Mouse (Mus musculus): Measurements from ENCODE around the gene Tmem184b. TPM values are rescaled to one million over a fixed set of nuclear protein-coding genes. Genes with fewer than 3 reads are reported as not detected.

Tmem184b gene
- polyA plus RNA-seq, 1 experiment from 2014 or later = 33.5 TPM

GRCm38 (mm10) chr15:79424602-79425001, 21.2 kb upstream of the Tmem184b start:
- peaks cover 54% of the 10 kb centered on the region for H3K36me3 ChIP-seq (ENCODE audit: control insufficient read depth, insufficient read depth, low read length)
- WGBS = 94% methylated on average over 17 of the region's 17 CpGs

GRCm38 (mm10) chr15:79422715-79423243, 19.4 kb upstream of the Tmem184b start:
- no peak overlapping the region for H3K4me2 ChIP-seq (replicated peaks; ENCODE audit: low read depth, low read length)
- H3K27ac ChIP-seq (ENCODE audit: low read depth, low read length) = no peak overlapping the region
- no peak overlapping the region for H3K9ac ChIP-seq (ENCODE audit: low read depth, low read length)
- H3K4me3 ChIP-seq (ENCODE audit: low read depth, low read length) = no peak overlapping the region
- H3K4me1 ChIP-seq (replicated peaks; ENCODE audit: control insufficient read depth, insufficient read depth, low read length) = no peaks in the 10 kb centered on the region
- no peak for ATAC-seq (ENCODE audit: low FRiP score)
- peaks cover 48% of the 10 kb centered on the region for H3K36me3 ChIP-seq (ENCODE audit: control insufficient read depth, insufficient read depth, low read length)
- 90% methylated on average over 6 of the region's 6 CpGs for WGBS
- no peaks in the 10 kb centered on the region for H3K27me3 ChIP-seq (ENCODE audit: control insufficient read depth, insufficient read depth, low read length)
- DNase-seq (ENCODE audit: low spot score) = no peak
- no peaks in the 10 kb centered on the region for H3K9me3 ChIP-seq (ENCODE audit: control insufficient read depth, low read length)

More at GRCm38 (mm10) chr15:79424602-79425001, 21.2 kb upstream of the Tmem184b start:
- Histone ChIP-seq H3K27me3 (ENCODE audit: control insufficient read depth, insufficient read depth, low read length) (no peaks in the 10 kb centered on the region), H3K4me2 (replicated peaks; ENCODE audit: low read depth, low read length) (no peak overlapping the region), H3K4me1 (replicated peaks; ENCODE audit: control insufficient read depth, insufficient read depth, low read length) (no peaks in the 10 kb centered on the region), H3K9me3 (ENCODE audit: control insufficient read depth, low read length) (no peaks in the 10 kb centered on the region), H3K9ac (ENCODE audit: low read depth, low read length) (no peak overlapping the region), H3K4me3 (ENCODE audit: low read depth, low read length) (no peak overlapping the region), H3K27ac (ENCODE audit: low read depth, low read length) (no peak overlapping the region)
- no peak for DNase-seq (ENCODE audit: low spot score)
- ATAC-seq (ENCODE audit: low FRiP score) = no peak

GRCm38 (mm10) chr15:79418677-79419076, 15.3 kb upstream of the Tmem184b start:
- no peaks in the 10 kb centered on the region for H3K4me1 ChIP-seq (replicated peaks; ENCODE audit: control insufficient read depth, insufficient read depth, low read length)
- ATAC-seq (ENCODE audit: low FRiP score) = no peak
- no peaks in the 10 kb centered on the region for H3K27me3 ChIP-seq (ENCODE audit: control insufficient read depth, insufficient read depth, low read length)
- no peak overlapping the region for H3K27ac ChIP-seq (ENCODE audit: low read depth, low read length)
- no peak overlapping the region for H3K4me2 ChIP-seq (replicated peaks; ENCODE audit: low read depth, low read length)
- 88% methylated on average over 11 of the region's 11 CpGs for WGBS
- DNase-seq (ENCODE audit: low spot score) = no peak
- no peaks in the 10 kb centered on the region for H3K9me3 ChIP-seq (ENCODE audit: control insufficient read depth, low read length)
- peaks cover 20% of the 10 kb centered on the region for H3K36me3 ChIP-seq (ENCODE audit: control insufficient read depth, insufficient read depth, low read length)
- no peak overlapping the region for H3K9ac ChIP-seq (ENCODE audit: low read depth, low read length)
- H3K4me3 ChIP-seq (ENCODE audit: low read depth, low read length) = no peak overlapping the region

- H3K4me2 ChIP-seq (replicated peaks; ENCODE audit: low read depth, low read length) = no peak overlapping the region
- DNase-seq (ENCODE audit: low spot score) (no peak), ATAC-seq (ENCODE audit: low FRiP score) (no peak)
- peaks cover 19% of the 10 kb centered on the region for H3K36me3 ChIP-seq (ENCODE audit: control insufficient read depth, insufficient read depth, low read length)
- no peaks in the 10 kb centered on the region for H3K27me3 ChIP-seq (ENCODE audit: control insufficient read depth, insufficient read depth, low read length)
- no peaks in the 10 kb centered on the region for H3K9me3 ChIP-seq (ENCODE audit: control insufficient read depth, low read length)
- WGBS = 81% methylated on average over 3 of the region's 3 CpGs
- no peaks in the 10 kb centered on the region for H3K4me1 ChIP-seq (replicated peaks; ENCODE audit: control insufficient read depth, insufficient read depth, low read length)
- H3K27ac ChIP-seq (ENCODE audit: low read depth, low read length) = no peak overlapping the region
- no peak overlapping the region for H3K4me3 ChIP-seq (ENCODE audit: low read depth, low read length)
- no peak overlapping the region for H3K9ac ChIP-seq (ENCODE audit: low read depth, low read length)
Observed at GRCm38 (mm10) chr15:79418265-79418664, 14.9 kb upstream of the Tmem184b start.

- Histone ChIP-seq H3K4me2 (replicated peaks; ENCODE audit: low read depth, low read length) (no peak overlapping the region), H3K36me3 (ENCODE audit: control insufficient read depth, insufficient read depth, low read length) (peaks cover 13% of the 10 kb centered on the region), H3K9me3 (ENCODE audit: control insufficient read depth, low read length) (no peaks in the 10 kb centered on the region), H3K27ac (ENCODE audit: low read depth, low read length) (no peak overlapping the region), H3K27me3 (ENCODE audit: control insufficient read depth, insufficient read depth, low read length) (no peaks in the 10 kb centered on the region), H3K4me3 (ENCODE audit: low read depth, low read length) (no peak overlapping the region), H3K4me1 (replicated peaks; ENCODE audit: control insufficient read depth, insufficient read depth, low read length) (no peaks in the 10 kb centered on the region), H3K9ac (ENCODE audit: low read depth, low read length) (no peak overlapping the region)
- WGBS = 98% methylated on average over 3 of the region's 3 CpGs
- ATAC-seq (ENCODE audit: low FRiP score) = no peak
- DNase-seq (ENCODE audit: low spot score) = no peak
Observed at GRCm38 (mm10) chr15:79417379-79417778, 14.0 kb upstream of the Tmem184b start.

GRCm38 (mm10) chr15:79416460-79417085, 13.2 kb upstream of the Tmem184b start:
- Histone ChIP-seq H3K9ac (ENCODE audit: low read depth, low read length) (no peak overlapping the region), H3K9me3 (ENCODE audit: control insufficient read depth, low read length) (no peaks in the 10 kb centered on the region), H3K4me2 (replicated peaks; ENCODE audit: low read depth, low read length) (no peak overlapping the region), H3K36me3 (ENCODE audit: control insufficient read depth, insufficient read depth, low read length) (peaks cover 10% of the 10 kb centered on the region; the same call in 1 of the 2 replicates), H3K4me1 (replicated peaks; ENCODE audit: control insufficient read depth, insufficient read depth, low read length) (no peaks in the 10 kb centered on the region), H3K27me3 (ENCODE audit: control insufficient read depth, insufficient read depth, low read length) (no peaks in the 10 kb centered on the region), H3K27ac (ENCODE audit: low read depth, low read length) (no peak overlapping the region), H3K4me3 (ENCODE audit: low read depth, low read length) (no peak overlapping the region)
- DNase-seq (ENCODE audit: low spot score) = no peak
- WGBS = 93% methylated on average over 10 of the region's 10 CpGs
- ATAC-seq (ENCODE audit: low FRiP score) = no peak

GRCm38 (mm10) chr15:79414513-79414912, 11.1 kb upstream of the Tmem184b start:
- no peak for ATAC-seq (ENCODE audit: low FRiP score)
- peaks cover 6% of the 10 kb centered on the region; the same call in 1 of the 2 replicates for H3K36me3 ChIP-seq (ENCODE audit: control insufficient read depth, insufficient read depth, low read length)
- 63% methylated on average over 4 of the region's 4 CpGs for WGBS

GRCm38 (mm10) chr15:79413802-79414201, 10.4 kb upstream of the Tmem184b start:
- no peak overlapping the region for H3K27ac ChIP-seq (ENCODE audit: low read depth, low read length)
- ATAC-seq (ENCODE audit: low FRiP score) (no peak), DNase-seq (ENCODE audit: low spot score) (no peak)
- WGBS = 82% methylated on average over 8 of the region's 8 CpGs
- no peaks in the 10 kb centered on the region for H3K4me1 ChIP-seq (replicated peaks; ENCODE audit: control insufficient read depth, insufficient read depth, low read length)
- no peak overlapping the region for H3K4me3 ChIP-seq (ENCODE audit: low read depth, low read length)
- no peaks in the 10 kb centered on the region for H3K27me3 ChIP-seq (ENCODE audit: control insufficient read depth, insufficient read depth, low read length)
- no peak overlapping the region for H3K4me2 ChIP-seq (replicated peaks; ENCODE audit: low read depth, low read length)
- H3K9ac ChIP-seq (ENCODE audit: low read depth, low read length) = no peak overlapping the region
- H3K9me3 ChIP-seq (ENCODE audit: control insufficient read depth, low read length) = no peaks in the 10 kb centered on the region
- peaks cover 6% of the 10 kb centered on the region; the same call in 1 of the 2 replicates for H3K36me3 ChIP-seq (ENCODE audit: control insufficient read depth, insufficient read depth, low read length)

More at GRCm38 (mm10) chr15:79414513-79414912, 11.1 kb upstream of the Tmem184b start:
- no peaks in the 10 kb centered on the region for H3K27me3 ChIP-seq (ENCODE audit: control insufficient read depth, insufficient read depth, low read length)
- no peak overlapping the region for H3K9ac ChIP-seq (ENCODE audit: low read depth, low read length)
- H3K27ac ChIP-seq (ENCODE audit: low read depth, low read length) = no peak overlapping the region
- H3K9me3 ChIP-seq (ENCODE audit: control insufficient read depth, low read length) = no peaks in the 10 kb centered on the region
- H3K4me2 ChIP-seq (replicated peaks; ENCODE audit: low read depth, low read length) = no peak overlapping the region
- no peak for DNase-seq (ENCODE audit: low spot score)
- H3K4me1 ChIP-seq (replicated peaks; ENCODE audit: control insufficient read depth, insufficient read depth, low read length) = no peaks in the 10 kb centered on the region
- H3K4me3 ChIP-seq (ENCODE audit: low read depth, low read length) = no peak overlapping the region

GRCm38 (mm10) chr15:79413201-79413600, 9.8 kb upstream of the Tmem184b start:
- DNase-seq (ENCODE audit: low spot score) = no peak
- H3K4me3 ChIP-seq (ENCODE audit: low read depth, low read length) = no peak overlapping the region
- no peaks in the 10 kb centered on the region for H3K9me3 ChIP-seq (ENCODE audit: control insufficient read depth, low read length)
- no peak for ATAC-seq (ENCODE audit: low FRiP score)
- H3K27me3 ChIP-seq (ENCODE audit: control insufficient read depth, insufficient read depth, low read length) = no peaks in the 10 kb centered on the region
- H3K4me1 ChIP-seq (replicated peaks; ENCODE audit: control insufficient read depth, insufficient read depth, low read length) = no peaks in the 10 kb centered on the region
- no peak overlapping the region for H3K4me2 ChIP-seq (replicated peaks; ENCODE audit: low read depth, low read length)
- peaks cover 3% of the 10 kb centered on the region; the same call in 1 of the 2 replicates for H3K36me3 ChIP-seq (ENCODE audit: control insufficient read depth, insufficient read depth, low read length)
- 100% methylated on average over 3 of the region's 3 CpGs for WGBS
- H3K9ac ChIP-seq (ENCODE audit: low read depth, low read length) = no peak overlapping the region
- H3K27ac ChIP-seq (ENCODE audit: low read depth, low read length) = no peak overlapping the region

Measured in hindbrain, embryonic 11.5 days (tissue).